Mouse (Mus musculus) bone marrow, adult 2 months (tissue): ENCODE results near the gene Lbx1. TPM values are rescaled to one million over a fixed set of nuclear protein-coding genes. Genes with fewer than 3 reads are reported as not detected.

Source experiments
- H3K27ac ChIP-seq: fragments of 200-500 bp; 2 replicates; pipeline ENCODE4 v1.5.1; 2012; ENCODE audit warnings: low read depth, mild to moderate bottlenecking, control low read depth, inconsistent platforms, low read length; ENCODE audit not compliant: control insufficient read depth, poor library complexity, insufficient read depth
- H3K4me1 ChIP-seq: fragments of 200-500 bp; 2 replicates; pipeline ENCODE4 v1.6.1; 2011; ENCODE audit warnings: low read length; ENCODE audit not compliant: control insufficient read depth, insufficient read depth
- H3K4me3 ChIP-seq: fragments of 200-500 bp; replicated peaks from 2 replicates; pipeline ENCODE3; 2011; ENCODE audit warnings: mild to moderate bottlenecking, low read depth, low read length, control low read depth; ENCODE audit not compliant: control insufficient read depth
- CTCF ChIP-seq: fragments of 200-500 bp; IDR thresholded peaks from 2 replicates; pipeline ENCODE4 v1.5.1; 2011; ENCODE audit warnings: low read length, control low read depth; ENCODE audit not compliant: control insufficient read depth, insufficient read depth
- POLR2A ChIP-seq: fragments of 200-500 bp; IDR thresholded peaks from 2 replicates; pipeline ENCODE4 v1.6.1; 2011; ENCODE audit warnings: low read depth, mild to moderate bottlenecking, control low read depth, low read length, borderline replicate concordance; ENCODE audit not compliant: control insufficient read depth
- WGBS: fragments of 180-500 bp; shearing (Covaris S2); methylation state at CpG from one replicate; pipeline ENCODE4 v1.1.7; 2018; 5-methylcytosine and 5-hydroxymethylcytosine counted together
- polyA plus RNA-seq: library from polyadenylated mRNA; stranded (reverse); fragments of >200 nt; gene quantifications from 2 replicates; pipeline ENCODE4 v1.2.4, GENCODE M21; 2011; ENCODE audit warnings: low replicate concordance; ENCODE audit not compliant: missing spikeins, insufficient read depth, insufficient read length

The Lbx1 gene
- polyA plus RNA-seq, 1 experiment: not detected

GRCm38 (mm10) chr19:45194651-45195050 lies 41.0 kb downstream of the Lbx1 start:
- TF ChIP-seq CTCF (no peak), POLR2A (no peak)
- Histone ChIP-seq H3K27ac (no peak overlapping the region), H3K4me1 (no peaks in the 10 kb centered on the region), H3K4me3 (no peak overlapping the region)
- WGBS: 41% methylated on average over 4 of the region's 4 CpGs

Other genes with a start within 250 kb of the Lbx1 start
- 1.2 and 6.5 TPM in 2 replicates for gene Sema4g, start 246.7 kb downstream of the Lbx1 start, polyA plus RNA-seq
- 6.2 and 13.5 TPM in 2 replicates for gene Twnk, start 230.1 kb downstream of the Lbx1 start, polyA plus RNA-seq
- gene Mrpl43, start 229.4 kb downstream of the Lbx1 start, polyA plus RNA-seq: 18.7 and 23.9 TPM in 2 replicates
- 3.1 and 11.2 TPM in 2 replicates for gene Lzts2, start 221.4 kb downstream of the Lbx1 start, polyA plus RNA-seq
- not detected in 2 replicates for gene Pdzd7, start 190.1 kb downstream of the Lbx1 start, polyA plus RNA-seq
- 8.1 and 13.5 TPM in 2 replicates for gene Sfxn3, start 188.3 kb downstream of the Lbx1 start, polyA plus RNA-seq
- gene Kazald1, start 160.6 kb downstream of the Lbx1 start, polyA plus RNA-seq: 1.4 and 2.2 TPM in 2 replicates
- gene Tlx1, start 85.1 kb downstream of the Lbx1 start, polyA plus RNA-seq: not detected in 2 replicates
- 41.4 and 47.7 TPM in 2 replicates for gene Btrc, start 127.9 kb upstream of the Lbx1 start, polyA plus RNA-seq